Mouse (Mus musculus): ENCODE data around the gene Cxcl14. TPM values are rescaled to one million over a fixed set of nuclear protein-coding genes. Genes with fewer than 3 reads are reported as not detected.

Gene Cxcl14
- polyA plus RNA-seq, 1 experiment from 2014 or later, result 0.08 TPM

DNA sequence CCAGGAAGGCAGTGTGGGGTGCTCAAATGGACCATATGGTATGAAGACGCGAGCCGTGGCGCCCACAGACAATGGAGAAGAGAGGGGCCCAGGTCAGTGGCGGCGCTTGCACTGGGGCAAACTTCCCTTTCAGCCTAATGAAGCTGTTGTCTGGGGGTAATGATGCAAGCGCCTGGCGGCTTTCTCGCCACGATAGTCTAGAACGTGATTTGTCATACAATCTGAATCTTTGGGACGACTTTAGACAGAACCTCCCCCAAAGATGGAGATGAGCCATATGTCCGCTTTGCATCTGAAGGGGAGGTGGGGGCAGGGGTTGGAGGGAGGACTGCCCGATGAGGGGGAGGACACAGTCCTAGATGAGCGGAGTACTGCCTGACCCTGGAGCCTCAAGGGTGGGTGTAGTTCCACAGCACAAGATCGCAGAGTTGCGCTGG lies 36.0 kb downstream of the Cxcl14 start:
- H3K4me1 ChIP-seq (replicated peaks), result no peaks in the 10 kb centered on the region
- no peak overlapping the region for H3K27ac ChIP-seq (replicated peaks)
- H3K27me3 ChIP-seq, result peaks cover 80% of the 10 kb centered on the region
- 3% methylated on average over 17 of the region's 17 CpGs for WGBS (ENCODE audit: insufficient replicate concordance)
- no peak overlapping the region for H3K4me2 ChIP-seq
- no peak overlapping the region for H3K9ac ChIP-seq
- H3K36me3 ChIP-seq (replicated peaks), result no peaks in the 10 kb centered on the region
- ATAC-seq (ENCODE audit: insufficient read depth), result no peak
- no peaks in the 10 kb centered on the region for H3K9me3 ChIP-seq (replicated peaks)
- H3K4me3 ChIP-seq (replicated peaks), result no peak overlapping the region

GRCm38 (mm10) chr13:56259926-56260250 lies 36.5 kb downstream of the Cxcl14 start:
- 4% methylated on average over 5 of the region's 5 CpGs for WGBS (ENCODE audit: insufficient replicate concordance)
- Histone ChIP-seq H3K27ac (replicated peaks) (no peak overlapping the region), H3K9ac (no peak overlapping the region), H3K4me2 (no peak overlapping the region), H3K36me3 (replicated peaks) (no peaks in the 10 kb centered on the region), H3K9me3 (replicated peaks) (no peaks in the 10 kb centered on the region), H3K4me1 (replicated peaks) (no peaks in the 10 kb centered on the region), H3K27me3 (peaks cover 84% of the 10 kb centered on the region), H3K4me3 (replicated peaks) (no peak overlapping the region)
- no peak for ATAC-seq (ENCODE audit: insufficient read depth)

- H3K4me3 ChIP-seq (replicated peaks), result no peak overlapping the region
- H3K9me3 ChIP-seq (replicated peaks), result no peaks in the 10 kb centered on the region
- no peak for ATAC-seq (ENCODE audit: insufficient read depth)
- no peak overlapping the region for H3K9ac ChIP-seq
- WGBS (ENCODE audit: insufficient replicate concordance), result 2% methylated on average over 51 of the region's 55 CpGs
- H3K27me3 ChIP-seq, result peaks cover 90% of the 10 kb centered on the region
- H3K4me2 ChIP-seq, result no peak overlapping the region
- H3K27ac ChIP-seq (replicated peaks), result no peak overlapping the region
- no peaks in the 10 kb centered on the region for H3K36me3 ChIP-seq (replicated peaks)
- H3K4me1 ChIP-seq (replicated peaks), result no peaks in the 10 kb centered on the region
Observed at GRCm38 (mm10) chr13:56259021-56259925, 37.1 kb downstream of the Cxcl14 start.

DNA sequence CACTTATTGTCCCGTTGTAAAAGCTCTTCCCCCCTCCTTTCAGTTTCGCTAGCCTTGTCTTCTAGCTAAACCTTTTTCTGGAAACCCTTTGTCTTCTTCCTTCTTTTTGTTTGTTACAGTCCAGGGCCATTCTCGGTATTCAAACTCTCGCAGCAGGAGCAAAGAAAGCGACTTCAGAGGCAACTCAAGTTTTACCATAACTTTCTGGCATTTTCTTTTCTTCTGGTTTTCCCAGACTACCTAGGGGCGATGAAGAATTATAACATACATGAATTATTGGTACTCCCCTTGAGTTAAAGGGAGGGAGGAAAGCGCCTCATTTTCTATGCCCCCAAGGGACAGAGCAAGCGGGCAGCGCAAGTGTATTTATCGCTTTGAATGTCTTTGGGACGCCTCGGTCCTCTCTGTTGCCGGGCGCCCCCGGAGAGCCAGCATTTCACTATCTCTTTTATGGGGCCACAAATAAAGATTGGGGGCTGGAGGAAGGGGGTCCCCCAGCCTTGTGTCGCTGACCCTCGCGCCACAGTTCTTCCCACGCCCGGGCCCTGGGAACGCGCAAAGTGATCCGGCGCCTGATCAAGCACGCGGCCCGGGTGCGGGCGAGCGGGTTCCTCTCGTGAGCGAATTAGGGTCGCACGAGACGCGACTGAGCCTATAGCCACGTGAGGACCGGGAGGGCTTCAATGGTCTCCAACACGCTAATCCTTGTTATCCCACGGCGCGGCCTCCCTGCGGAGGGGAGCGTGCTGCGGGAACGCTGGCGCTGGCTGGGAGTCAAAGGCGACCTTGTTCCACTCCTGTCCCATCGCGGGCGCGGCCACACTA lies 37.9 kb downstream of the Cxcl14 start:
- Histone ChIP-seq H3K9me3 (replicated peaks) (no peaks in the 10 kb centered on the region), H3K4me2 (no peak overlapping the region), H3K4me1 (replicated peaks) (no peaks in the 10 kb centered on the region), H3K36me3 (replicated peaks) (no peaks in the 10 kb centered on the region), H3K4me3 (replicated peaks) (no peak overlapping the region), H3K27me3 (peaks cover 95% of the 10 kb centered on the region), H3K27ac (replicated peaks) (no peak overlapping the region), H3K9ac (no peak overlapping the region)
- WGBS (ENCODE audit: insufficient replicate concordance), result 1% methylated on average over 52 of the region's 52 CpGs
- no peak for ATAC-seq (ENCODE audit: insufficient read depth)

GRCm38 (mm10) chr13:56257469-56258153 lies 38.7 kb downstream of the Cxcl14 start:
- ATAC-seq (ENCODE audit: insufficient read depth), result no peak
- H3K27ac ChIP-seq (replicated peaks), result no peak overlapping the region
- H3K9me3 ChIP-seq (replicated peaks), result no peaks in the 10 kb centered on the region
- 9% methylated on average over 12 of the region's 12 CpGs for WGBS (ENCODE audit: insufficient replicate concordance)
- peaks cover 100% of the 10 kb centered on the region for H3K27me3 ChIP-seq
- no peaks in the 10 kb centered on the region for H3K36me3 ChIP-seq (replicated peaks)
- H3K4me2 ChIP-seq, result no peak overlapping the region
- H3K4me1 ChIP-seq (replicated peaks), result no peaks in the 10 kb centered on the region
- no peak overlapping the region for H3K9ac ChIP-seq
- H3K4me3 ChIP-seq (replicated peaks), result no peak overlapping the region

GRCm38 (mm10) chr13:56256716-56257299 lies 39.5 kb downstream of the Cxcl14 start:
- WGBS (ENCODE audit: insufficient replicate concordance), result 9% methylated on average over 14 of the region's 14 CpGs
- Histone ChIP-seq H3K4me3 (replicated peaks) (no peak overlapping the region), H3K27me3 (peaks cover 100% of the 10 kb centered on the region)

GRCm38 (mm10) chr13:56253379-56253778 lies 43.0 kb downstream of the Cxcl14 start:
- no peak for ATAC-seq (ENCODE audit: insufficient read depth)
- no peak overlapping the region for H3K4me3 ChIP-seq (replicated peaks)
- H3K27me3 ChIP-seq, result peaks cover 100% of the 10 kb centered on the region
- 7% methylated on average over 3 of the region's 3 CpGs for WGBS (ENCODE audit: insufficient replicate concordance)
- H3K4me2 ChIP-seq, result no peak overlapping the region
- H3K27ac ChIP-seq (replicated peaks), result no peak overlapping the region
- no peaks in the 10 kb centered on the region for H3K9me3 ChIP-seq (replicated peaks)
- H3K9ac ChIP-seq, result no peak overlapping the region
- H3K4me1 ChIP-seq (replicated peaks), result no peaks in the 10 kb centered on the region
- no peaks in the 10 kb centered on the region for H3K36me3 ChIP-seq (replicated peaks)

More at GRCm38 (mm10) chr13:56256716-56257299, 39.5 kb downstream of the Cxcl14 start:
- Histone ChIP-seq H3K4me2 (no peak overlapping the region), H3K9ac (no peak overlapping the region), H3K36me3 (replicated peaks) (no peaks in the 10 kb centered on the region), H3K27ac (replicated peaks) (no peak overlapping the region), H3K9me3 (replicated peaks) (no peaks in the 10 kb centered on the region), H3K4me1 (replicated peaks) (no peaks in the 10 kb centered on the region)
- ATAC-seq (ENCODE audit: insufficient read depth), result no peak

GRCm38 (mm10) chr13:56252783-56253182 lies 43.6 kb downstream of the Cxcl14 start:
- Histone ChIP-seq H3K9me3 (replicated peaks) (no peaks in the 10 kb centered on the region), H3K9ac (no peak overlapping the region), H3K4me2 (no peak overlapping the region), H3K27me3 (peaks cover 100% of the 10 kb centered on the region), H3K4me1 (replicated peaks) (no peaks in the 10 kb centered on the region), H3K27ac (replicated peaks) (no peak overlapping the region), H3K4me3 (replicated peaks) (no peak overlapping the region), H3K36me3 (replicated peaks) (no peaks in the 10 kb centered on the region)
- ATAC-seq (ENCODE audit: insufficient read depth), result no peak
- WGBS (ENCODE audit: insufficient replicate concordance), result 14% methylated on average over 8 of the region's 8 CpGs

DNA sequence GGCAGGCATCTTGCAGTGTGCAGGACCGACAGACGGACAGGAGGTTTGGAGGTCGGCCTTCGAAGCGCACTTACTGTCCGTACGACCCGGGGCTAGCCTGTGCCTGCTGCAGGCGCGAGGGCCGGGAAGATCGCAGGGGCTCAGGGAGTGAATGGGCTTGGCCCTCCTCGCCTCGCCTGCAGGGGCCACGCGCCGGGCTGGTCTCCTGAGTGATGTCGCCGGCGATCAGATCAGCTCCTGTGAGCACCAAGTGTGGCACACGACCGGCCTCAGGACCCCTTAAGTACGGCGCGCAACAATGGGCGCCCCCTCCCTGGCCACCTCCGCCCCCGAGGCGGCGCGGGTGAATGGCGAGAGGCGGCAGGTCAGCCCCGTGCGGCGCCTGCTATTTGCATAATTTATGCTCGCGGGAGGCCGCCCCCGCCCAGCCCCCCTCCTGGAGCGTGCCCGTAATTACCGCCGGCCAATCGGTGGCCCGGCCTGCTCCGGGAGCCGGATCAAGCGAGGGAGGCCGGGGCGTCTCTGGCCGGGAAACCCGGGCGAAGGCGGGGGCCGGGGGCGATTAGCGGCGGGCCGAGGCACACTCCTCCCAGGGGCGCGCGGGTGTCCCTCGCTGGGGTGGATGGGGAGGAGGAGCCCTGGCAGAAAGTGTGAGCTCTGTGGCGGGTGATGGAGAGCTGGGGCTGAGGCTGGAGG lies 44.3 kb downstream of the Cxcl14 start, which contains the start of gene Neurog1:
Gene Neurog1 (minus strand): TSS at position 240 of the 696 bp plus-strand sequence.
- Histone ChIP-seq H3K27ac (replicated peaks) (no peak within 1 kb of the TSS), H3K4me3 (replicated peaks) (no peak within 1 kb of the TSS), H3K4me2 (no peak within 1 kb of the TSS; the same call in 1 of the 2 replicates), H3K9me3 (replicated peaks) (no peaks in the 10 kb centered on the region), H3K36me3 (replicated peaks) (no peaks in the 10 kb centered on the region), H3K27me3 (peaks cover 100% of the 10 kb centered on the region), H3K4me1 (replicated peaks) (no peaks in the 10 kb centered on the region), H3K9ac (no peak within 1 kb of the TSS)
- WGBS (ENCODE audit: insufficient replicate concordance), result 1% methylated on average over 64 of the region's 65 CpGs
- ATAC-seq (ENCODE audit: insufficient read depth), result no peak

GRCm38 (mm10) chr13:56251176-56251923 lies 45.0 kb downstream of the Cxcl14 start:
- ATAC-seq (ENCODE audit: insufficient read depth), result no peak
- Histone ChIP-seq H3K9ac (no peak overlapping the region), H3K4me3 (replicated peaks) (no peak overlapping the region), H3K27ac (replicated peaks) (no peak overlapping the region), H3K36me3 (replicated peaks) (no peaks in the 10 kb centered on the region), H3K4me2 (no peak overlapping the region), H3K27me3 (peaks cover 98% of the 10 kb centered on the region), H3K4me1 (replicated peaks) (no peaks in the 10 kb centered on the region), H3K9me3 (replicated peaks) (no peaks in the 10 kb centered on the region)
- 2% methylated on average over 57 of the region's 59 CpGs for WGBS (ENCODE audit: insufficient replicate concordance)
